Mouse (Mus musculus) heart, embryonic 12.5 days (tissue): ENCODE data around the gene Usp13. TPM values are rescaled to one million over a fixed set of nuclear protein-coding genes. Genes with fewer than 3 reads are reported as not detected.

Experiments used
- ATAC-seq: fragments of 200-750 bp; cut with Nextera tagmentation; 2 replicates; pipeline ENCODE4 v1.8.0; 2017; ENCODE audit warnings: moderate TSS enrichment, moderate library complexity; ENCODE audit not compliant: insufficient number of reproducible peaks, low FRiP score
- H3K27ac ChIP-seq: fragments of 300-500 bp; sonication (generic); 2 replicates; pipeline ENCODE4 v1.5.1; 2016; ENCODE audit warnings: mild to moderate bottlenecking, moderate library complexity; ENCODE audit not compliant: poor library complexity, severe bottlenecking
- H3K27me3 ChIP-seq: fragments of 300-500 bp; sonication (generic); replicated peaks from 2 replicates; pipeline ENCODE4 v1.6.1; 2016; ENCODE audit warnings: mild to moderate bottlenecking, moderate library complexity
- H3K36me3 ChIP-seq: fragments of 300-500 bp; sonication (generic); 2 replicates; pipeline ENCODE4 v1.6.1; 2016; ENCODE audit warnings: mild to moderate bottlenecking, moderate library complexity
- H3K4me1 ChIP-seq: fragments of 300-500 bp; sonication (generic); replicated peaks from 2 replicates; pipeline ENCODE4 v1.6.1; 2016; ENCODE audit warnings: mild to moderate bottlenecking
- H3K4me2 ChIP-seq: fragments of 300-500 bp; sonication (generic); 2 replicates; pipeline ENCODE4 v1.6.1; 2016; ENCODE audit warnings: mild to moderate bottlenecking, moderate library complexity
- H3K4me3 ChIP-seq: fragments of 300-500 bp; sonication (generic); 2 replicates; pipeline ENCODE4 v1.5.1; 2016; ENCODE audit warnings: mild to moderate bottlenecking
- H3K9ac ChIP-seq: fragments of 300-500 bp; sonication (generic); 2 replicates; pipeline ENCODE4 v1.6.1; 2016; ENCODE audit warnings: mild to moderate bottlenecking, moderate library complexity
- H3K9me3 ChIP-seq: fragments of 300-500 bp; sonication (generic); replicated peaks from 2 replicates; pipeline ENCODE4 v1.6.1; 2016; ENCODE audit warnings: mild to moderate bottlenecking, moderate library complexity
- WGBS: fragments of 180-500 bp; shearing (Covaris S2); methylation state at CpG from one replicate; pipeline ENCODE4 v1.1.7; 2016; 5-methylcytosine and 5-hydroxymethylcytosine counted together
- polyA plus RNA-seq: library from polyadenylated mRNA; unstranded; fragments of >200 nt; fragmentation: Nextera tagmentation; extraction: Ambion mirVana; gene quantifications from 2 replicates; pipeline ENCODE4 v1.2.1, GENCODE M21; 2016

Gene Usp13
- polyA plus RNA-seq = 50.4 and 51.8 TPM in 2 replicates

DNA sequence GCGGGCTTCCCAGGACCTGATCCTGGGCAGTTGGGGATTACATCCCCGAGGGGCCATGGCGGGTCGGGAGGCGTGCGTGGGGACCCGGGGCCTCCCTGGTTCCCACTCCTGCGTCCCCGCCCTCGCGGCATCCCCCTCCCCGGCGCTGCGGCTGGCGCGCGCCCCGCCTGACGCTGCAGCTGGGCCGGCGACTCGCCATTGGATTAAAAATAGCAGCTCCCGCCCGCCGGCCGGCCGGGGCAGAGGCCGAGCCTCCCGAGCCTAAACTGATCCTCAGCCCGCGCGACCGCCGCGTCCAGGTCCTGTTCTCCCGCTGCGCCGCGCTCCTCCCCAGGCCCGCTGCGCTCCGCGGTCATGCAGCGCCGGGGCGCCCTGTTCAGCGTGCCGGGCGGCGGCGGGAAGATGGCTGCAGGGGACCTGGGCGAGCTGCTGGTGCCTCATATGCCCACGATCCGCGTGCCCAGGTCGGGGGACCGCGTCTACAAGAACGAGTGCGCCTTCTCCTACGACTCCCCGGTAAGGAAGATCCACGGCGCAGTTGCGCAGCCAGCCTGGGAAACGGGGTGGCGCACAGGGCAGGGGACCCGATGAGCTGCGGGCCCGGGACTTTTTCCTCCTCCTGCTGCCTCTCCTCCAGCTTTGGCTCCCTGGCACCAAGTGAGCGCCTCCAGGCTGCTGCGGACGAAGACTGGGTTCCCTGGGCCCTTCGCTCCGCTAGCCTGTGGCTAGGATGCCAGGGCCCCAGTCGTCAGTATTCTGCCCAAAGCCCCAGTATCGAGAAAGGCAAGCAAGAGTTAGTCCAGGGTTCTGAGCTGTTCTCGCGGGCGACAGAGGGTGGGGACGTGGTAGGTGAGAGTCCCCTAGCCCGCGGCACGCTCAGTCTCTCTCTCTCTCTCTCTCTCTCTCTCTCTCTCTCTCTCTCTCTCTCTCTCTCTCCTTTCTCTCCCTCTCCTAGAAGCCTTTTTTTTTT lies at the start of gene Usp13:
TSS of gene Usp13 (plus strand) at position 190 of the 970 bp plus-strand sequence.
- H3K4me2 ChIP-seq = peak within 1 kb of the TSS; percentile 67
- under 1% methylated on average over 84 of the region's 84 CpGs for WGBS
- no peaks in the 10 kb centered on the region for H3K9me3 ChIP-seq
- peak within 1 kb of the TSS; percentile 88 for H3K4me3 ChIP-seq
- H3K36me3 ChIP-seq = no peaks in the 10 kb centered on the region
- H3K27me3 ChIP-seq = no peaks in the 10 kb centered on the region
- H3K9ac ChIP-seq = peak within 1 kb of the TSS; percentile 91
- H3K27ac ChIP-seq = peak within 1 kb of the TSS; percentile 97
- peak; percentile 73 for ATAC-seq
- peaks cover 43% of the 10 kb centered on the region for H3K4me1 ChIP-seq

DNA sequence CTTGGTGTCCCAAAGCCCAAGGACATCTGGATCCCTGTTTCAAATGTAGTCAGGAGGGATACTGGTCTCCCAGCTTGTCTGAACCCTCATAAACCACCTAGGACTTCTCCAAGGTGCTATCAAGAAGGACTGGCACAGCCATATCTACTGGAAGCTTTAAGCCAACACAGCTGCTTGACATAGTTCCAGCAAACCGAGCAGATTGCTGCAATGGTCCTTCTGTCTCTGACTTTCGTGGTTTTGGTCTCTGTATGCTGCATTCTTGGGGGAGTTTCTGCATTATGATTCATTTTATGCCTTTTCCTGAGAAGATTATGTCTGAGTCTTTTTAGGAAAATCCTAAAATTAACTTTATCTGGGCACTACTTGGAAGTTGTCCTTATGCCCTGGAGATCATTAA lies 46.6 kb upstream of the Usp13 start:
- no peaks in the 10 kb centered on the region for H3K4me1 ChIP-seq
- no peak overlapping the region for H3K9ac ChIP-seq
- no peaks in the 10 kb centered on the region for H3K9me3 ChIP-seq
- H3K36me3 ChIP-seq = no peaks in the 10 kb centered on the region
- H3K27ac ChIP-seq = no peak overlapping the region
- no peak overlapping the region for H3K4me2 ChIP-seq
- H3K27me3 ChIP-seq = no peaks in the 10 kb centered on the region
- WGBS = 76% methylated on average over 2 of the region's 2 CpGs
- H3K4me3 ChIP-seq = no peak overlapping the region
- no peak for ATAC-seq

DNA sequence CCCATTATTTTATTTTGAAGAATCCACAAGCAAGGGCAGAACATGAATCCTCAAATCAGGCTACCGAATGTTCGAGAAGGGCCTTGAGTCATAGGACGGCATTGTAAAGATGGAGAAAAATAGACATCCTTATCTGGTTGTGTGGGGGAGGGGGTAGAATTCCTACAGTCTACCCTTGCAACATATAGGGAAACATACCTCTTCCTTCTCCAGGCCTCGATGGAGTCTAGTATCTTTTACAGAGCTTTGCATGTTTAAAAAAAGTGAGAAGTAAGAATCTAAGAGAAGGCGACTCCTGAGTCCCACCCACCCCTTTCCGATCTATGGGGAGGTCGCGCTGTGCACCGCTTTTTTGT lies 367 bp upstream of the Usp13 start:
- peak overlapping the region; percentile 67 for H3K4me2 ChIP-seq
- H3K9me3 ChIP-seq = no peaks in the 10 kb centered on the region
- H3K9ac ChIP-seq = peak overlapping the region; percentile 91
- ATAC-seq = no peak
- peak overlapping the region; percentile 88 for H3K4me3 ChIP-seq
- peaks cover 37% of the 10 kb centered on the region for H3K4me1 ChIP-seq
- WGBS = 1% methylated on average over 9 of the region's 9 CpGs
- peak overlapping the region; percentile 97 for H3K27ac ChIP-seq
- no peaks in the 10 kb centered on the region for H3K27me3 ChIP-seq
- H3K36me3 ChIP-seq = no peaks in the 10 kb centered on the region

DNA sequence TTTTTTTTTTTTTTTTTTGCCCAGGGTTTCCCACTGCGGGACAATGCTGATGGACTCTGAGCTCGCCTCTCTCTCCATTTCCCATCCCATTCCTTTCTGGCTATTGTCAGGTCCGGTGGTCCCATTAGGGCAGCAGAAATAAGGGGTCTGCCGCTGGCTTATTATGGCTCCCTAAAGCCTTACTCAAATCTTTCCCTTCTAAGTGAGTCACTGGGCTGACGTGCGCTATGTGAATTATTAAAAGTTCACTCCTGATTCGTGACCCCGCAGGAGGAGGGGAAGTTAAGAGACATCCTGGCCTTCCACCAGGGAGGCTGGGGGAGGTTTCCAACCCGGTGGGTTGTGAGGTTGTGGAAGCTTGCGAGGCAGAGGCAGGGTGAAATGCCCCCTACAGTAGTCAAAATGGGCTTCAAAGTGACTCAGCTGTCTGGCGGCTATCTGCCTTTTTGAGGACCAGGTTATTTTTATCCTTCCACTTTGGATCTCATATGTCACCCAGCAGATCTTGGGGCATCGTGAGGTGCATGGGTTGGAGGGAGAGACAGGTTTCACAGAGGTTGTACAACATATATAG lies 1.1 kb downstream of the Usp13 start:
- H3K4me1 ChIP-seq = peaks cover 51% of the 10 kb centered on the region
- 2% methylated on average over 12 of the region's 12 CpGs for WGBS
- no peak for ATAC-seq

DNA sequence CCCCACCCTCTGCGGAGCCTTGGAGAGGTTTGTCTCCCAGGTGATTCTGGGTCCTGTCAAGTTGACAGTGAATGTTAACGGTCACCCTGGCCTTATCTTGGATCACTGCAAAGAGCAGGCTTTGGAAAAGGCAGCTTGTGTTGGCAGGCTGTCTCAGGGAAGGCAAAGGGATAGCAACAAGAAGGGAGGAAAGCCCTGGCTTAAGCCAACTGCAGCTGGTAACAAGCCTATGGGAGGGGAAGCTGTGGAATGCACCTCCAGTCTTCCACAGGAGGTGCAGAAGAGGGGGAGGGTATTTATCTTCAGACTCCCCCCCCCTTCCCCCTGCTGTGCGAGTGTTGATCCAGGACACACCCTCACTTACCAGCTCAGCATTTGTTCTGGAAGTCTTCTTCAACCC lies 5.3 kb downstream of the Usp13 start:
- peak overlapping the region; percentile 87 for H3K27ac ChIP-seq
- 2% methylated on average over 3 of the region's 3 CpGs for whole genome bisulfite sequencing
- peak; percentile 74 for ATAC-seq
- H3K27me3 ChIP-seq = no peaks in the 10 kb centered on the region
- peaks cover 9% of the 10 kb centered on the region for H3K36me3 ChIP-seq
- H3K4me3 ChIP-seq = peak overlapping the region; percentile 10
- H3K9ac ChIP-seq = peak overlapping the region; percentile 34; the same call in 1 of the 2 replicates
- peak overlapping the region; percentile 57 for H3K4me2 ChIP-seq
- H3K4me1 ChIP-seq = peaks cover 72% of the 10 kb centered on the region
- H3K9me3 ChIP-seq = no peaks in the 10 kb centered on the region

More for the DNA sequence above, 1.1 kb downstream of the Usp13 start:
- no peaks in the 10 kb centered on the region for H3K27me3 ChIP-seq
- peak overlapping the region; percentile 88 for H3K4me3 ChIP-seq
- H3K27ac ChIP-seq = peak overlapping the region; percentile 97
- H3K9me3 ChIP-seq = no peaks in the 10 kb centered on the region
- H3K4me2 ChIP-seq = peak overlapping the region; percentile 67
- H3K9ac ChIP-seq = peak overlapping the region; percentile 91
- H3K36me3 ChIP-seq = no peaks in the 10 kb centered on the region

DNA sequence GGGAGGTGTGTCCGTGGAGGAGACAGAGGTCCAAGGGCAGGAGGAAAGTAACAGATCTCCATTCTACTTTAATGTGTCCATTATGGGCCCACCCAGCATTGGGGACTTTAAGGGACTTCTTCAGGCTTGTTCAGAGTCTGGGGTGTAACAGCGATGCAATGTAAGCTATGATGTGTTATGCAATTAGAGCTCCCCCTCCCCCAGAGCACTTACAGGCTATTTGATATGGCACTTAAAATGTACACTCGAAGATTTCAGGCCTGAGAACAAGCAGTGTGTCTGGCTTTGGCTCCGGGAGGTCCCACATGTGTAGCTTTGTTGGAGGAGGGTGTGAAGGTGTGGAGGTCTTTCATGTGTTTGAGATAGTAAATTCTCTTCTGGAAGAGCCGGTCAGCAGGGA lies 7.6 kb downstream of the Usp13 start:
- Histone ChIP-seq H3K9me3 (no peaks in the 10 kb centered on the region), H3K4me1 (peaks cover 69% of the 10 kb centered on the region), H3K27ac (peak overlapping the region; percentile 28; the same call in 1 of the 2 replicates), H3K27me3 (no peaks in the 10 kb centered on the region), H3K4me3 (no peak overlapping the region), H3K4me2 (peak overlapping the region; percentile 5; the same call in 1 of the 2 replicates), H3K36me3 (peaks cover 9% of the 10 kb centered on the region), H3K9ac (no peak overlapping the region)
- ATAC-seq = no peak
- WGBS = 44% methylated on average over 5 of the region's 5 CpGs

DNA sequence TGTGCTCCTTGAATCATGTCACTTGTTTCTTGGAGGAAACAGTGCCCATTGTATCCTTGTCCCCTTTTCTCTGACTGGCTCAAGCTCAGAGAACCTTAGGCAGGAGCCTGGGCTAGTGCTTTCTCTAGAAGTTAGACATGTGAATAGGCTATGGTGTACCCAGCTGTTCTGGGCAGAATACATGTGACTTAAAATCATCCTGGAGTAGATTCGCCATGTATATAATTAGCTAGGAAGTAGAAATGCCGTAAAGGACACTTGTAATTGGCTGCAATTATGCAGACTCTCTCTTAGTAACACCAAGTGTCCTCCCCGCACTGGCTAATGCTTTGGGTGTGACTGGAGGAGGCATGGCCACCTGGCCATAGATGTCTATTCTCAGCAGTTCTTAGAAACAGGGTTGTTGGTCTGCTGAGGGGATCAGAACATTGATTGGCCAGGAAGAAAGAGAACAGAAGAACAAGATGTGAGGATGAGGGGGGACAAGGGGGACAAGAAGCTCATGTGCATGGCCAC lies 8.7 kb downstream of the Usp13 start:
- 85% methylated on average over 3 of the region's 3 CpGs for WGBS
- no peak overlapping the region for H3K27ac ChIP-seq
- H3K4me2 ChIP-seq = no peak overlapping the region
- ATAC-seq = no peak
- no peaks in the 10 kb centered on the region for H3K27me3 ChIP-seq
- peaks cover 9% of the 10 kb centered on the region for H3K36me3 ChIP-seq
- H3K9ac ChIP-seq = no peak overlapping the region
- H3K4me1 ChIP-seq = peaks cover 72% of the 10 kb centered on the region
- no peak overlapping the region for H3K4me3 ChIP-seq
- H3K9me3 ChIP-seq = no peaks in the 10 kb centered on the region

DNA sequence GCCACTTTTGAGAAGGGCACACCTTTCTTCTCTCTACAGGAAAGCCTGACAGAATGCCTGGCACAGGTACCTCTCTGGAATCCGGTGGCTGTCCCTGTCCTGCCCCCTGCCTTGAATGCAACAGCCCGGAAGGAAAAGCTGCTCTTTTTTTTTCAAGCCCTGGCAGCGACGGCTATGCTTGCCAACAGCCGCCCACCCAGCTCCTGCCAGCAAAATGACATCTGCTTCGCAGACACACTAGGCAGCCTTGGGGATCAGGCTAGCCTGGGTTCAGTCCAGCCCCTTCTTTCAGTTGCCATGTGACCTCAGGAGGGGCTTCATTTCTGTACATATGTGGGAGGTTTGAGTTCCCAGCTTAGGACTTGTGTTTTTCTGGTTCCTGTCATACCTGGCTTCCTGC lies 9.4 kb downstream of the Usp13 start:
- Histone ChIP-seq H3K9me3 (no peaks in the 10 kb centered on the region), H3K4me2 (no peak overlapping the region), H3K36me3 (peaks cover 9% of the 10 kb centered on the region), H3K9ac (no peak overlapping the region), H3K4me3 (no peak overlapping the region), H3K4me1 (peaks cover 72% of the 10 kb centered on the region), H3K27ac (no peak overlapping the region), H3K27me3 (no peaks in the 10 kb centered on the region)
- ATAC-seq = no peak
- 85% methylated on average over 6 of the region's 6 CpGs for WGBS

DNA sequence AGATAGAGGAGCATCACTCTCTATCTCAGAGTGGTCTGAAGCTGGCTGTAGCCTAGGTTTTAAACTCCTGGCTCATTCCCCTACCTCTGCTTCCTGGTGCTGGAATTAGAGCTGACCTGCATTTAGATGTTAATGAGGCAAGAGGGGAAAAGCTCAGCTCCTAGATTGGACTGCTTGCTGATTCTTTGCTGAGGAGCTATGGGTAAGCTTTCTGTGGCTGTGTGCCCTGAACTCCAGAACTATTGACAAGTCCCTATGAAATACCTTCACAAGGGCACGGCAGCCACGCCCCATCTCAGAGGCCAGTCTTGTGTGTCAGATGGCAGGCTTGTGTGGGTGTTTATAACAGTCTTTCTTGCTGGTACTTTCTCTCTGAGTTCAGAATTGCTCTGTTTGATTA lies 16.5 kb downstream of the Usp13 start:
- H3K9me3 ChIP-seq = no peaks in the 10 kb centered on the region
- no peak overlapping the region for H3K9ac ChIP-seq
- no peak overlapping the region for H3K4me3 ChIP-seq
- no peak overlapping the region for H3K27ac ChIP-seq
- no peak for ATAC-seq
- no peaks in the 10 kb centered on the region for H3K27me3 ChIP-seq
- H3K4me1 ChIP-seq = peaks cover 35% of the 10 kb centered on the region
- no peak overlapping the region for H3K4me2 ChIP-seq
- peaks cover 27% of the 10 kb centered on the region for H3K36me3 ChIP-seq
- WGBS = 66% methylated on average over 2 of the region's 2 CpGs

DNA sequence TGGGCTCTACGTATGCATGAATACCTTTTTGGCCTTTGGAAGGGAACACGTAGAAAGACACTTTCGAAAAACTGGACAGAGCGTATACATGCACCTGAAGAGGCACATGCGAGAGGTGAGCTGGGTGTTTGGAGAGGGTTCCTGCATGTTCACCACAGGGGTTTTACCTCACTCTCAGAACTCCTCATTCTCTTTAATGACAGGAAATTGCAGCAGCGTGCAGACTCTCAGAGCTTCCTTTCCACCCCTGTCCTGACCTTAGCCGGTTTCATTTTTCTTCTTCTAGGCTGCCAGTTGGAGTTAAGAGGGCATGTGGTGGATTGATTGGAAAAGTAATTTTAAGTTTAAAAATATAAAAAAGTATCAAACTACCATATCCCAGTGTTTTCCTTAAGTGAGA lies 20.5 kb downstream of the Usp13 start:
- no peaks in the 10 kb centered on the region for H3K9me3 ChIP-seq
- 85% methylated on average over 7 of the region's 7 CpGs for WGBS

More for the DNA sequence above, 20.5 kb downstream of the Usp13 start:
- H3K27ac ChIP-seq = no peak overlapping the region
- no peak for ATAC-seq
- H3K9ac ChIP-seq = no peak overlapping the region
- H3K4me2 ChIP-seq = no peak overlapping the region
- H3K36me3 ChIP-seq = peaks cover 34% of the 10 kb centered on the region
- no peaks in the 10 kb centered on the region for H3K27me3 ChIP-seq
- H3K4me3 ChIP-seq = no peak overlapping the region
- peaks cover 12% of the 10 kb centered on the region for H3K4me1 ChIP-seq
